Mouse (Mus musculus): ENCODE measurements around the gene Nptx2.

GRCm38 (mm10) chr5:144565739-144566138 is 20.0 kb downstream of the Nptx2 start:
- TF ChIP-seq CTCF (IDR thresholded peaks at IDR 0.05; ENCODE audit: control insufficient read depth, insufficient read depth, insufficient replicate concordance, low read depth, low read length) (no peak), POLR2A (IDR thresholded peaks at IDR 0.05; ENCODE audit: control insufficient read depth, low read depth, low read length) (no peak)
